Mouse (Mus musculus): ENCODE results near the gene Rps17. TPM values are rescaled to one million over a fixed set of nuclear protein-coding genes. Genes with fewer than 3 reads are reported as not detected.

Rps17 gene
- polyA plus RNA-seq, 1 experiment from 2014 or later, result 1,501 TPM

- Histone ChIP-seq H3K36me3 (ENCODE audit: insufficient read depth, low read length) (no peaks in the 10 kb centered on the region), H3K9ac (ENCODE audit: low read depth, low read length) (no peak overlapping the region), H3K27me3 (ENCODE audit: insufficient read depth, low read length) (no peaks in the 10 kb centered on the region), H3K4me2 (ENCODE audit: low read length) (no peak overlapping the region), H3K27ac (no peak overlapping the region), H3K4me3 (replicated peaks; ENCODE audit: low read depth, low read length) (no peak overlapping the region), H3K9me3 (replicated peaks; ENCODE audit: low read length) (no peaks in the 10 kb centered on the region), H3K4me1 (replicated peaks; ENCODE audit: insufficient read depth, low read length) (no peaks in the 10 kb centered on the region)
- no peak for TF ChIP-seq CTCF (IDR thresholded peaks at IDR 0.05; ENCODE audit: low read depth)
- WGBS, result 88% methylated on average over 6 of the region's 6 CpGs
- ATAC-seq (replicated peaks; ENCODE audit: low FRiP score, low read depth) (no peak), DNase-seq (ENCODE audit: low spot score) (no peak)
These were observed 35.8 kb downstream of the Rps17 start for GRCm38 (mm10) chr7:81309247-81309646.

DNA sequence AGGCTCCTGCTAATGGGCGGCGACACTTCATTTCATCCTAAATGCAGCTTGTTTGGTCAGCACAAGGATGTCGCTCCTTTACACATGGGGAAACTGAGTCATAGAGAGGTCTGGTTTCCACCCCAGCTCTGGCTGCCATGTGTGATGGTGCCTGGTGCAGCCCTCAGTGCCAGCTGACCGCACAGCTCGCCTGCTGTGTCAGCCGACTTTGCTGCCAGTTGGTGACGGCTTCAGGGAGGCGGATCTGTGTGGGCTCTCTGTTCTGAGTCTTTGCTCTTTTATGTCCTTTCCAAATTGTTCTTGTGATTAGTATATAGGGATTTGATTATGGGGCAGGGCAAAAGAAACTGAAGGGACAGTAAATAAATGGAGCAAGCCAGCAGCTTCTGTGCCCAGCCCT lies 37.3 kb downstream of the Rps17 start:
- no peaks in the 10 kb centered on the region for H3K27me3 ChIP-seq (ENCODE audit: insufficient read depth, low read length)
- H3K9ac ChIP-seq (ENCODE audit: low read depth, low read length), result no peak overlapping the region
- H3K4me1 ChIP-seq (replicated peaks; ENCODE audit: insufficient read depth, low read length), result no peaks in the 10 kb centered on the region
- no peaks in the 10 kb centered on the region for H3K36me3 ChIP-seq (ENCODE audit: insufficient read depth, low read length)
- no peak for DNase-seq (ENCODE audit: low spot score)
- TF ChIP-seq CTCF (IDR thresholded peaks at IDR 0.05; ENCODE audit: low read depth), result no peak
- ATAC-seq (replicated peaks; ENCODE audit: low FRiP score, low read depth), result no peak
- 71% methylated on average over 8 of the region's 8 CpGs for WGBS
- H3K27ac ChIP-seq, result no peak overlapping the region
- no peak overlapping the region for H3K4me3 ChIP-seq (replicated peaks; ENCODE audit: low read depth, low read length)
- H3K4me2 ChIP-seq (ENCODE audit: low read length), result no peak overlapping the region
- H3K9me3 ChIP-seq (replicated peaks; ENCODE audit: low read length), result no peaks in the 10 kb centered on the region

DNA sequence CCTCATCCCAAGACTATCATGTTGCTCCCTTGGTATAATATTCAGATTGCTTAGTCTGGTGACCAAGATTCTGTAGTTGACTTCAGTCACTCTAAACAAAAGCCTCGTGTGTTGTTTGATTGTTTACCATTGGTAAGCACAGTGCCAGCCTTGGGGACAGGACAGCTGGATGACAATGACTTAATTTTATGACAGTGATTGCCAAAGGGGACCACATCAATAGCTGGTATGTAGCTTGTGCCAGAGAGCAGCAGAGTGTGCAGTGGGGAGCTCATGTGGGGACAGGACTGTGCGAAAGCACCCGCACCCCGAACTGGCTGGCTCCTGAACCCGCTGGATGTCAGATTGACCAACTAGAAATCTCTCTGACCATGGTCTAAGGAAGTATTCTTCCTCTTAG lies 40.4 kb downstream of the Rps17 start:
- H3K36me3 ChIP-seq (ENCODE audit: insufficient read depth, low read length), result no peaks in the 10 kb centered on the region
- H3K4me1 ChIP-seq (replicated peaks; ENCODE audit: insufficient read depth, low read length), result no peaks in the 10 kb centered on the region
- no peak overlapping the region for H3K9ac ChIP-seq (ENCODE audit: low read depth, low read length)
- WGBS, result 90% methylated on average over 5 of the region's 5 CpGs
- H3K27me3 ChIP-seq (ENCODE audit: insufficient read depth, low read length), result no peaks in the 10 kb centered on the region
- no peak for TF ChIP-seq CTCF (IDR thresholded peaks at IDR 0.05; ENCODE audit: low read depth)
- no peak for ATAC-seq (replicated peaks; ENCODE audit: low FRiP score, low read depth)
- H3K4me3 ChIP-seq (replicated peaks; ENCODE audit: low read depth, low read length), result no peak overlapping the region
- no peak overlapping the region for H3K4me2 ChIP-seq (ENCODE audit: low read length)
- H3K9me3 ChIP-seq (replicated peaks; ENCODE audit: low read length), result no peaks in the 10 kb centered on the region
- no peak overlapping the region for H3K27ac ChIP-seq
- DNase-seq (ENCODE audit: low spot score), result no peak

GRCm38 (mm10) chr7:81304100-81304499 lies 41.0 kb downstream of the Rps17 start:
- H3K27ac ChIP-seq, result no peak overlapping the region
- no peaks in the 10 kb centered on the region for H3K36me3 ChIP-seq (ENCODE audit: insufficient read depth, low read length)
- 66% methylated on average over 5 of the region's 5 CpGs for WGBS
- no peak overlapping the region for H3K4me3 ChIP-seq (replicated peaks; ENCODE audit: low read depth, low read length)
- no peak overlapping the region for H3K4me2 ChIP-seq (ENCODE audit: low read length)
- no peak for ATAC-seq (replicated peaks; ENCODE audit: low FRiP score, low read depth)
- H3K9ac ChIP-seq (ENCODE audit: low read depth, low read length), result no peak overlapping the region
- TF ChIP-seq CTCF (IDR thresholded peaks at IDR 0.05; ENCODE audit: low read depth), result no peak
- no peak for DNase-seq (ENCODE audit: low spot score)
- no peaks in the 10 kb centered on the region for H3K9me3 ChIP-seq (replicated peaks; ENCODE audit: low read length)
- H3K27me3 ChIP-seq (ENCODE audit: insufficient read depth, low read length), result no peaks in the 10 kb centered on the region
- no peaks in the 10 kb centered on the region for H3K4me1 ChIP-seq (replicated peaks; ENCODE audit: insufficient read depth, low read length)

- Histone ChIP-seq H3K27me3 (ENCODE audit: insufficient read depth, low read length) (no peaks in the 10 kb centered on the region), H3K9me3 (replicated peaks; ENCODE audit: low read length) (no peaks in the 10 kb centered on the region), H3K9ac (ENCODE audit: low read depth, low read length) (no peak overlapping the region), H3K4me1 (replicated peaks; ENCODE audit: insufficient read depth, low read length) (no peaks in the 10 kb centered on the region), H3K27ac (no peak overlapping the region), H3K4me3 (replicated peaks; ENCODE audit: low read depth, low read length) (no peak overlapping the region), H3K4me2 (ENCODE audit: low read length) (no peak overlapping the region), H3K36me3 (ENCODE audit: insufficient read depth, low read length) (no peaks in the 10 kb centered on the region)
- 94% methylated on average over 2 of the region's 2 CpGs for WGBS
- ATAC-seq (replicated peaks; ENCODE audit: low FRiP score, low read depth) (0 out of 2 replicates have a peak, but pooled peaks have one; percentile 19), DNase-seq (ENCODE audit: low spot score) (no peak)
- peak; percentile 59 for TF ChIP-seq CTCF (IDR thresholded peaks at IDR 0.05; ENCODE audit: low read depth)
These were observed 41.4 kb downstream of the Rps17 start for GRCm38 (mm10) chr7:81303682-81304081.

GRCm38 (mm10) chr7:81301323-81301722 lies 43.7 kb downstream of the Rps17 start:
- Histone ChIP-seq H3K4me1 (replicated peaks; ENCODE audit: insufficient read depth, low read length) (no peaks in the 10 kb centered on the region), H3K27me3 (ENCODE audit: insufficient read depth, low read length) (no peaks in the 10 kb centered on the region), H3K36me3 (ENCODE audit: insufficient read depth, low read length) (no peaks in the 10 kb centered on the region), H3K27ac (no peak overlapping the region), H3K9ac (ENCODE audit: low read depth, low read length) (no peak overlapping the region), H3K4me3 (replicated peaks; ENCODE audit: low read depth, low read length) (no peak overlapping the region), H3K9me3 (replicated peaks; ENCODE audit: low read length) (no peaks in the 10 kb centered on the region), H3K4me2 (ENCODE audit: low read length) (no peak overlapping the region)
- DNase-seq (ENCODE audit: low spot score) (peak; percentile 25), ATAC-seq (replicated peaks; ENCODE audit: low FRiP score, low read depth) (no peak)
- 46% methylated on average over 7 of the region's 7 CpGs for WGBS
- TF ChIP-seq CTCF (IDR thresholded peaks at IDR 0.05; ENCODE audit: low read depth), result no peak

- Histone ChIP-seq H3K4me2 (ENCODE audit: low read length) (no peak overlapping the region), H3K36me3 (ENCODE audit: insufficient read depth, low read length) (0 out of 2 replicates have a peak, but pooled peaks cover 2% of the 10 kb centered on the region), H3K27ac (no peak overlapping the region), H3K4me1 (replicated peaks; ENCODE audit: insufficient read depth, low read length) (0 out of 2 replicates have a peak, but pooled peaks cover 4% of the 10 kb centered on the region), H3K9me3 (replicated peaks; ENCODE audit: low read length) (no peaks in the 10 kb centered on the region), H3K27me3 (ENCODE audit: insufficient read depth, low read length) (no peaks in the 10 kb centered on the region), H3K4me3 (replicated peaks; ENCODE audit: low read depth, low read length) (no peak overlapping the region), H3K9ac (ENCODE audit: low read depth, low read length) (no peak overlapping the region)
- ATAC-seq (replicated peaks; ENCODE audit: low FRiP score, low read depth) (no peak; the same call in 1 of the 2 replicates), DNase-seq (ENCODE audit: low spot score) (no peak)
- TF ChIP-seq CTCF (IDR thresholded peaks at IDR 0.05; ENCODE audit: low read depth), result no peak
- WGBS, result 23% methylated on average over 6 of the region's 6 CpGs
These were observed 46.8 kb downstream of the Rps17 start for GRCm38 (mm10) chr7:81298206-81298605.

Data from kidney, postnatal 0 days (tissue).